Mouse (Mus musculus) heart, postnatal 0 days (tissue): ENCODE data around the gene Trappc10. TPM values are rescaled to one million over a fixed set of nuclear protein-coding genes. Genes with fewer than 3 reads are reported as not detected.
A peak's percentile ranks its signal among the peaks of the same experiment; 100 is the strongest.

Experiments
- ATAC-seq: fragments of 200-750 bp; cut with Nextera tagmentation; 2 replicates; pipeline ENCODE4 v1.8.0; 2017; ENCODE audit warnings: low read depth, moderate number of reproducible peaks, moderate library complexity; ENCODE audit not compliant: insufficient read depth
- DNase-seq: peaks from one replicate; pipeline ENCODE4 v3.0.0-alpha.2; 2016; ENCODE audit warnings: low spot score
- H3K27ac ChIP-seq: fragments of 300-500 bp; sonication (generic); 2 replicates; pipeline ENCODE4 v1.5.1; 2014; ENCODE audit warnings: low read depth, mild to moderate bottlenecking
- H3K27me3 ChIP-seq: fragments of 300-500 bp; sonication (generic); 2 replicates; pipeline ENCODE4 v1.6.1; 2014; ENCODE audit warnings: low read length, mixed read lengths; ENCODE audit not compliant: control insufficient read depth, insufficient read depth
- H3K36me3 ChIP-seq: fragments of 300-500 bp; sonication (generic); replicated peaks from 2 replicates; pipeline ENCODE4 v1.6.1; 2014; ENCODE audit warnings: low read length, mixed read lengths; ENCODE audit not compliant: control insufficient read depth, insufficient read depth
- H3K4me1 ChIP-seq: fragments of 300-500 bp; sonication (generic); 2 replicates; pipeline ENCODE4 v1.6.1; 2014; ENCODE audit warnings: antibody characterized with exemption; ENCODE audit not compliant: control insufficient read depth, insufficient read depth
- H3K4me2 ChIP-seq: fragments of 300-500 bp; sonication (generic); 2 replicates; pipeline ENCODE4 v1.6.1; 2014; ENCODE audit warnings: low read depth, mild to moderate bottlenecking, low read length, moderate library complexity
- H3K4me3 ChIP-seq: fragments of 300-500 bp; sonication (generic); 2 replicates; pipeline ENCODE4 v1.5.1; 2014; ENCODE audit warnings: low read depth, low read length
- H3K9ac ChIP-seq: fragments of 300-500 bp; sonication (generic); replicated peaks from 2 replicates; pipeline ENCODE4 v1.6.1; 2014; ENCODE audit warnings: low read depth, low read length, mixed read lengths
- H3K9me3 ChIP-seq: fragments of 300-500 bp; sonication (generic); replicated peaks from 2 replicates; pipeline ENCODE4 v1.6.1; 2016; ENCODE audit warnings: low read length; ENCODE audit not compliant: control insufficient read depth
- CTCF ChIP-seq: IDR thresholded peaks from 2 replicates; pipeline ENCODE4 v1.5.1; 2016; ENCODE audit warnings: antibody characterized with exemption, control low read depth, low read depth
- EP300 ChIP-seq: IDR thresholded peaks from 2 replicates; pipeline ENCODE4 v1.6.1; 2016; ENCODE audit warnings: antibody characterized with exemption, low read depth
- WGBS: fragments of 180-500 bp; shearing (Covaris S2); extraction: QIAGEN DNeasy Blood & Tissue Kit; methylation state at CpG from one replicate; pipeline ENCODE4 v1.1.7; 2014; 5-methylcytosine and 5-hydroxymethylcytosine counted together
- polyA plus RNA-seq: library from polyadenylated mRNA; unstranded; fragments of >200 nt; fragmentation: Nextera tagmentation; extraction: Ambion mirVana; gene quantifications from 2 replicates; pipeline ENCODE4 v1.2.1, GENCODE M21; 2015
- total RNA-seq: library from RNA; depleted of rRNA; stranded (reverse); fragments of >200 nt; gene quantifications from 2 replicates; pipeline ENCODE4 v1.2.3, GENCODE M21; 2014; ENCODE audit warnings: low replicate concordance

Trappc10 gene
- total and polyA plus RNA-seq, 2 experiments from 2014 or later = 13.2 to 51.0 TPM

- no peak for ATAC-seq
- Histone ChIP-seq H3K9me3 (no peaks in the 10 kb centered on the region), H3K27ac (no peak overlapping the region), H3K4me3 (no peak overlapping the region), H3K4me2 (no peak overlapping the region), H3K9ac (no peak overlapping the region), H3K27me3 (no peaks in the 10 kb centered on the region), H3K36me3 (peaks cover 57% of the 10 kb centered on the region), H3K4me1 (peaks cover 12% of the 10 kb centered on the region; the same call in 1 of the 2 replicates)
- DNase-seq = no peak
- TF ChIP-seq EP300 (no peak), CTCF (no peak)
- 86% methylated on average over 12 of the region's 12 CpGs for WGBS
Measured at GRCm38 (mm10) chr10:78164786-78165185, 79.7 kb downstream of the Trappc10 start.

GRCm38 (mm10) chr10:78163923-78164322, 80.5 kb downstream of the Trappc10 start:
- no peak for TF ChIP-seq EP300
- TF ChIP-seq CTCF = peak; percentile 78
- peak; percentile 64 for DNase-seq
- peaks cover 15% of the 10 kb centered on the region; the same call in 1 of the 2 replicates for H3K4me1 ChIP-seq
- H3K27ac ChIP-seq = no peak overlapping the region
- H3K36me3 ChIP-seq = peaks cover 57% of the 10 kb centered on the region
- WGBS = 16% methylated on average over 4 of the region's 4 CpGs
- 0 out of 2 replicates have a peak, but pooled peaks have one; percentile 33 for ATAC-seq
- H3K9ac ChIP-seq = no peak overlapping the region
- H3K4me2 ChIP-seq = no peak overlapping the region
- H3K9me3 ChIP-seq = no peaks in the 10 kb centered on the region
- H3K4me3 ChIP-seq = no peak overlapping the region
- no peaks in the 10 kb centered on the region for H3K27me3 ChIP-seq

GRCm38 (mm10) chr10:78163241-78163640, 81.2 kb downstream of the Trappc10 start:
- H3K9ac ChIP-seq = no peak overlapping the region
- no peak for DNase-seq
- ATAC-seq = no peak
- WGBS = 91% methylated on average over 9 of the region's 9 CpGs
- H3K27ac ChIP-seq = no peak overlapping the region
- peaks cover 57% of the 10 kb centered on the region for H3K36me3 ChIP-seq
- no peak overlapping the region for H3K4me2 ChIP-seq
- TF ChIP-seq CTCF = no peak
- TF ChIP-seq EP300 = no peak
- no peak overlapping the region for H3K4me3 ChIP-seq
- no peaks in the 10 kb centered on the region for H3K27me3 ChIP-seq
- peaks cover 8% of the 10 kb centered on the region; the same call in 1 of the 2 replicates for H3K4me1 ChIP-seq
- H3K9me3 ChIP-seq = no peaks in the 10 kb centered on the region

DNA sequence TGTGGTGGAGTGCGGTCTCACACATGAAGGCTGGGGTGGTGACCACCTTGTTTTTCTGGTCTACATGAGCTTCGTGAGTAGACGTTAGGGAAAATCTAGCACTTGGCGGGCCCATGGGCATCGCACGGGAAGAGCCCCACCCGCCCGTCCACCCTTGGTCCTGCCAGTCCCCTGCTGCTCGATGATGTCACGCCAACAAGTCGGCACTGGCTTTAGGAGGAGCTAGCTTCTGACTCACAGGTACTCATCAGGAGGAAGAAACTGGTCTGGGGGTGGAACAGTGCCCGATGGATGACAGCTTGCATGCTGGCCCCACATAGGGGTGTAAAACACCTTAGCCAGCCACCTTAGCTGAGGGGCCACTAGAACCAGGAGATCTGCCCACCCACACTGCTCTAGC, 81.8 kb downstream of the Trappc10 start:
- TF ChIP-seq EP300 = no peak
- no peak for TF ChIP-seq CTCF
- 95% methylated on average over 12 of the region's 12 CpGs for WGBS
- no peak for ATAC-seq
- H3K27ac ChIP-seq = no peak overlapping the region
- H3K4me3 ChIP-seq = no peak overlapping the region
- no peaks in the 10 kb centered on the region for H3K27me3 ChIP-seq
- peaks cover 6% of the 10 kb centered on the region; the same call in 1 of the 2 replicates for H3K4me1 ChIP-seq
- no peak overlapping the region for H3K9ac ChIP-seq
- H3K36me3 ChIP-seq = peaks cover 55% of the 10 kb centered on the region
- no peak for DNase-seq
- H3K4me2 ChIP-seq = no peak overlapping the region
- no peaks in the 10 kb centered on the region for H3K9me3 ChIP-seq

- peaks cover 6% of the 10 kb centered on the region; the same call in 1 of the 2 replicates for H3K4me1 ChIP-seq
- no peak overlapping the region for H3K4me2 ChIP-seq
- 77% methylated on average over 8 of the region's 8 CpGs for WGBS
- no peak for ATAC-seq
- TF ChIP-seq CTCF (no peak), EP300 (no peak)
- no peak overlapping the region for H3K4me3 ChIP-seq
- no peak for DNase-seq
- no peak overlapping the region for H3K9ac ChIP-seq
- peaks cover 40% of the 10 kb centered on the region for H3K36me3 ChIP-seq
- H3K9me3 ChIP-seq = no peaks in the 10 kb centered on the region
- no peak overlapping the region for H3K27ac ChIP-seq
- no peaks in the 10 kb centered on the region for H3K27me3 ChIP-seq
Measured at GRCm38 (mm10) chr10:78161096-78161495, 83.3 kb downstream of the Trappc10 start.
